Mouse (Mus musculus) megakaryocyte, embryonic 14.5 days (primary cell): ENCODE data around the gene 1700003E16Rik.

Experiments
- FLI1 ChIP-seq: IDR thresholded peaks from 2 replicates; pipeline ENCODE4 v1.6.1; 2012; ENCODE audit warnings: low read length, inconsistent platforms, mixed read lengths
- GATA1 ChIP-seq: IDR thresholded peaks from 3 replicates; pipeline ENCODE4 v1.6.1; 2012; ENCODE audit warnings: mixed read lengths, low read length, inconsistent platforms, borderline replicate concordance

DNA sequence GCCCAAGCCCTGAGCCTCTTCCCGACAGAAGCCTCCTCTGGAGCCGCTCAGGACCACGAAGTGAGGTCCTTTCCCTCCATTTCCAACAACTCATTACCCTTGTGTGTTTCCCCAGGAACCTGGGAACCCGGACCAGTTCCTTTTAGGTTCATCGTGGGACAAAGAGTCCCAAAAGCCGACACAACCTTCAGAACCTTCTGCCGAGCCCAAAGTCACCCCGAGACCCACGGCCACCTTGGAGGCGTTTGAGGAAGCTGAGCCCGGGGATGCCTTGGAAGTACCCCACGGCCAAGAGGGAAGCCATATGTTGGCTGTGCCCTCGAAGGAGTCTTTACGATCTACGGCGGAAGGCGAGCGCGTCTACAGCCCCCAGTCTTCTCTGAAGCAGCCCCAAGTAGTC lies 5.2 kb downstream of the 1700003E16Rik start:
- TF ChIP-seq GATA1, result no peak
- no peak for TF ChIP-seq FLI1
